Mouse (Mus musculus): Measurements from ENCODE around the gene Mfap3l.

DNA sequence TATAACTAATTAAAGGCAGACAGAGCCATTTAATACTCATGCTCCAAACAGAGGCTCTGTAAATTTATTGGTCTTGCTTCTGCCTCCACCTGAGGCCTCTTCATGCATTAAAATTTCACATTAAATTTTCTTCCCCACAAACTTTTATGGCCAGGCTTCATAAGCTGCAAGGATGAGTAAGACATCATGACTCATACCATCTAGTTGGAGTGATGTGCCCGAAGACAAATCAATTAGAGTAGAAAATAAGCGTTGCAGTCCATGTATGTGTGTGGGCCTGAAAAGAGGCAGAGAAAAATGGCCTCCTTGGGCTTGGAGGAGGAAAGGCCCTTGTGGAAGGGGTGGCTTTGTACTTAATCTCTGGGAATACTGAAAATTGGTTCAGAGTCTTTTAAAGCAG, 2.3 kb downstream of the Mfap3l start:
- no peak for TF ChIP-seq CTCF (IDR thresholded peaks at IDR 0.05; ENCODE audit: low read depth, low read length)
- no peak for TF ChIP-seq POLR2A (IDR thresholded peaks at IDR 0.05; ENCODE audit: extremely low read depth, insufficient read depth, low read length)
